Mouse (Mus musculus) CH12.LX (cell line): Measurements from ENCODE around the gene Snx11. TPM values are rescaled to one million over a fixed set of nuclear protein-coding genes. Genes with fewer than 3 reads are reported as not detected.

Experiments used
- DNase-seq: peaks from one replicate; pipeline ENCODE4 v3.0.0-alpha.2; 2013; ENCODE audit errors: extremely low read depth
- H3K27ac ChIP-seq: 2 replicates; pipeline ENCODE4 v1.5.1; 2012; ENCODE audit warnings: low read depth, mild to moderate bottlenecking, control low read depth, moderate library complexity; ENCODE audit not compliant: insufficient read depth
- H3K27me3 ChIP-seq: replicated peaks from 2 replicates; pipeline ENCODE3; 2012; ENCODE audit warnings: inconsistent platforms
- H3K36me3 ChIP-seq, 2 experiments: replicated peaks in 1 of 2; 2 replicates each; pipeline versions ENCODE3 to v1.6.1; 2012; ENCODE audit warnings: inconsistent platforms in 1 of 2, low read length in 1 of 2, mild to moderate bottlenecking in 1 of 2, mixed read lengths in 1 of 2, moderate library complexity in 1 of 2; ENCODE audit not compliant: control insufficient read depth in 1 of 2, insufficient read depth in 1 of 2
- H3K4me1 ChIP-seq, 2 experiments: 2 replicates each; pipeline ENCODE4 v1.6.1; 2012; ENCODE audit warnings: inconsistent platforms in 1 of 2, moderate library complexity in 1 of 2; ENCODE audit not compliant: insufficient read depth in 2 of 2, control insufficient read depth in 1 of 2
- H3K4me2 ChIP-seq: 2 replicates; pipeline ENCODE4 v1.6.1; 2012; ENCODE audit warnings: low read depth, mild to moderate bottlenecking, control low read depth; ENCODE audit not compliant: poor library complexity, insufficient read depth, severe bottlenecking
- H3K4me3 ChIP-seq, 3 experiments: fragments of 150-350 bp in 1 of 3; sonication (generic) in 1 of 3; replicated peaks in 1 of 3; 2 replicates each; pipeline versions ENCODE3 to v1.5.1; 2011 to 2012; ENCODE audit warnings: low read depth in 2 of 3, low read length in 2 of 3, mild to moderate bottlenecking in 2 of 3, moderate library complexity in 2 of 3, control low read depth in 1 of 3, improper control_type of control experiment in 1 of 3, inconsistent platforms in 1 of 3, mixed read lengths in 1 of 3; ENCODE audit not compliant: poor library complexity in 1 of 3
- H3K79me2 ChIP-seq: replicated peaks from 2 replicates; pipeline ENCODE4 v1.6.1; 2012; ENCODE audit warnings: mild to moderate bottlenecking, moderate library complexity; ENCODE audit not compliant: control insufficient read depth, poor library complexity, insufficient read depth, severe bottlenecking; ENCODE audit errors: extremely low read depth
- H3K9ac ChIP-seq: 2 replicates; pipeline ENCODE4 v1.6.1; 2012; ENCODE audit warnings: low read depth, mild to moderate bottlenecking, control low read depth, moderate library complexity; ENCODE audit not compliant: insufficient read depth
- H3K9me3 ChIP-seq: replicated peaks from 2 replicates; pipeline ENCODE3; 2012; ENCODE audit warnings: low read length, inconsistent platforms, mixed read lengths
- BHLHE40 ChIP-seq: IDR thresholded peaks from 2 replicates; pipeline ENCODE4 v1.6.1; 2011; ENCODE audit warnings: mild to moderate bottlenecking, low read depth, low read length, improper control_type of control experiment
- CHD1 ChIP-seq: IDR thresholded peaks from 2 replicates; pipeline ENCODE4 v1.6.1; 2012; ENCODE audit warnings: low read depth, low read length, improper control_type of control experiment, inconsistent platforms
- CHD2 ChIP-seq: IDR thresholded peaks from 2 replicates; pipeline ENCODE4 v1.6.1; 2011; ENCODE audit warnings: low read length, improper control_type of control experiment
- CTCF ChIP-seq, 2 experiments: IDR thresholded peaks in 1 of 2; conservative IDR thresholded peaks in 1 of 2; 2 replicates each; pipeline ENCODE4 v1.5.1; 2011 to 2012; ENCODE audit warnings: low read depth in 2 of 2, low read length in 2 of 2, improper control_type of control experiment in 1 of 2, inconsistent platforms in 1 of 2, mild to moderate bottlenecking in 1 of 2, moderate library complexity in 1 of 2
- E2F4 ChIP-seq: IDR thresholded peaks from 2 replicates; pipeline ENCODE4 v1.6.1; 2011; ENCODE audit warnings: low read depth, low read length, improper control_type of control experiment; ENCODE audit not compliant: insufficient replicate concordance
- ELF1 ChIP-seq: IDR thresholded peaks from 2 replicates; pipeline ENCODE4 v1.6.1; 2014; ENCODE audit warnings: low read depth, mild to moderate bottlenecking, inconsistent platforms, low read length, improper control_type of control experiment
- EP300 ChIP-seq: IDR thresholded peaks from 2 replicates; pipeline ENCODE4 v1.6.1; 2011; ENCODE audit warnings: low read length, improper control_type of control experiment
- ETS1 ChIP-seq: conservative IDR thresholded peaks from 2 replicates; pipeline ENCODE4 v1.6.1; 2012; ENCODE audit warnings: low read depth, mild to moderate bottlenecking, inconsistent platforms, low read length, improper control_type of control experiment, moderate library complexity
- GABPA ChIP-seq: IDR thresholded peaks from 2 replicates; pipeline ENCODE4 v1.6.1; 2012; ENCODE audit warnings: low read depth, low read length, improper control_type of control experiment, inconsistent platforms; ENCODE audit not compliant: insufficient replicate concordance
- HCFC1 ChIP-seq: IDR thresholded peaks from 2 replicates; pipeline ENCODE4 v1.6.1; 2012; ENCODE audit warnings: low read depth, mild to moderate bottlenecking, inconsistent platforms, low read length, improper control_type of control experiment
- IRF4 ChIP-seq: IDR thresholded peaks from 2 replicates; pipeline ENCODE4 v1.6.1; 2014; ENCODE audit warnings: low read depth, mild to moderate bottlenecking, inconsistent platforms, low read length, improper control_type of control experiment
- JUN ChIP-seq: IDR thresholded peaks from 2 replicates; pipeline ENCODE4 v1.6.1; 2011; ENCODE audit warnings: low read depth, mild to moderate bottlenecking, low read length, improper control_type of control experiment, moderate library complexity; ENCODE audit not compliant: insufficient read depth
- JUND ChIP-seq: conservative IDR thresholded peaks from 2 replicates; pipeline ENCODE4 v1.6.1; 2011; ENCODE audit warnings: low read depth, low read length, improper control_type of control experiment
- KAT2A ChIP-seq: IDR thresholded peaks from 2 replicates; pipeline ENCODE4 v1.6.1; 2012; ENCODE audit warnings: low read length, improper control_type of control experiment, inconsistent platforms; ENCODE audit not compliant: insufficient replicate concordance
- MAFK ChIP-seq: IDR thresholded peaks from 2 replicates; pipeline ENCODE4 v1.6.1; 2011; ENCODE audit warnings: low read length, improper control_type of control experiment; ENCODE audit not compliant: insufficient replicate concordance
- MAX ChIP-seq: IDR thresholded peaks from 2 replicates; pipeline ENCODE4 v1.6.1; 2011; ENCODE audit warnings: low read length, improper control_type of control experiment
- MAZ ChIP-seq: IDR thresholded peaks from 2 replicates; pipeline ENCODE4 v1.6.1; 2012; ENCODE audit warnings: low read depth, mild to moderate bottlenecking, inconsistent platforms, low read length, improper control_type of control experiment, moderate library complexity
- MEF2A ChIP-seq: IDR thresholded peaks from 2 replicates; pipeline ENCODE4 v1.6.1; 2014; ENCODE audit warnings: low read depth, mild to moderate bottlenecking, inconsistent platforms, low read length, improper control_type of control experiment, borderline replicate concordance
- MXI1 ChIP-seq: IDR thresholded peaks from 2 replicates; pipeline ENCODE4 v1.6.1; 2011; ENCODE audit warnings: mild to moderate bottlenecking, low read depth, low read length, improper control_type of control experiment
- MYC ChIP-seq: IDR thresholded peaks from 2 replicates; pipeline ENCODE4 v1.6.1; 2011; ENCODE audit warnings: low read depth, mild to moderate bottlenecking, improper control_type of control experiment, low read length
- NELFE ChIP-seq: IDR thresholded peaks from 2 replicates; pipeline ENCODE4 v1.6.1; 2011; ENCODE audit warnings: low read depth, low read length, improper control_type of control experiment
- NRF1 ChIP-seq: IDR thresholded peaks from 2 replicates; pipeline ENCODE4 v1.6.1; 2014; ENCODE audit warnings: low read depth, mild to moderate bottlenecking, inconsistent platforms, low read length, improper control_type of control experiment, moderate library complexity
- PAX5 ChIP-seq: IDR thresholded peaks from 2 replicates; pipeline ENCODE4 v1.6.1; 2012; ENCODE audit warnings: low read length, inconsistent platforms, mixed read lengths
- POLR2A ChIP-seq: IDR thresholded peaks from 2 replicates; pipeline ENCODE4 v1.6.1; 2011; ENCODE audit warnings: low read depth, mild to moderate bottlenecking, improper control_type of control experiment, low read length
- POLR2AphosphoS2 ChIP-seq: IDR thresholded peaks from 2 replicates; pipeline ENCODE4 v1.6.1; 2011; ENCODE audit warnings: low read depth, low read length, improper control_type of control experiment
- RAD21 ChIP-seq: IDR thresholded peaks from 2 replicates; pipeline ENCODE4 v1.6.1; 2011; ENCODE audit warnings: low read depth, mild to moderate bottlenecking, low read length, improper control_type of control experiment, moderate library complexity
- RCOR1 ChIP-seq: conservative IDR thresholded peaks from 2 replicates; pipeline ENCODE4 v1.6.1; 2012; ENCODE audit warnings: low read depth, mild to moderate bottlenecking, inconsistent platforms, low read length, improper control_type of control experiment
- SIN3A ChIP-seq: IDR thresholded peaks from 2 replicates; pipeline ENCODE4 v1.6.1; 2012; ENCODE audit warnings: low read length, improper control_type of control experiment, inconsistent platforms
- SMC3 ChIP-seq: IDR thresholded peaks from 2 replicates; pipeline ENCODE4 v1.6.1; 2011; ENCODE audit warnings: low read depth, low read length, improper control_type of control experiment
- TBP ChIP-seq: conservative IDR thresholded peaks from 2 replicates; pipeline ENCODE4 v1.6.1; 2011; ENCODE audit warnings: low read depth, low read length, improper control_type of control experiment
- TCF12 ChIP-seq: IDR thresholded peaks from 2 replicates; pipeline ENCODE4 v1.6.1; 2014; ENCODE audit warnings: low read depth, mild to moderate bottlenecking, inconsistent platforms, low read length, improper control_type of control experiment
- UBTF ChIP-seq: IDR thresholded peaks from 2 replicates; pipeline ENCODE4 v1.6.1; 2012; ENCODE audit warnings: low read depth, mild to moderate bottlenecking, inconsistent platforms, low read length, improper control_type of control experiment, moderate library complexity
- USF1 ChIP-seq: IDR thresholded peaks from 2 replicates; pipeline ENCODE4 v1.6.1; 2014; ENCODE audit warnings: low read depth, mild to moderate bottlenecking, inconsistent platforms, low read length, improper control_type of control experiment
- USF2 ChIP-seq: conservative IDR thresholded peaks from 2 replicates; pipeline ENCODE4 v1.6.1; 2011; ENCODE audit warnings: low read depth, low read length, improper control_type of control experiment
- ZC3H11A ChIP-seq: IDR thresholded peaks from 2 replicates; pipeline ENCODE4 v1.6.1; 2012; ENCODE audit warnings: low read depth, mild to moderate bottlenecking, inconsistent platforms, low read length, improper control_type of control experiment
- ZKSCAN1 ChIP-seq: IDR thresholded peaks from 2 replicates; pipeline ENCODE4 v1.6.1; 2012; ENCODE audit warnings: low read depth, inconsistent platforms, low read length, improper control_type of control experiment, borderline replicate concordance
- ZMIZ1 ChIP-seq: IDR thresholded peaks from 2 replicates; pipeline ENCODE4 v1.6.1; 2012; ENCODE audit warnings: low read depth, mild to moderate bottlenecking, inconsistent platforms, low read length, improper control_type of control experiment
- ZNF384 ChIP-seq: IDR thresholded peaks from 2 replicates; pipeline ENCODE4 v1.6.1; 2012; ENCODE audit warnings: low read depth, low read length, improper control_type of control experiment, inconsistent platforms
- dilution Hi-C: fragments of 300-500 bp; cut with MboI; formaldehyde crosslinking; loops from 2 replicates; pipeline ENCODE4 v1.14.3; 2020; ENCODE audit warnings: low sequenced_read_pairs; ENCODE audit not compliant: extremely low pct_unique_long_range_greater_than_20kb, extremely low pct_ligation_motif_present
- in situ Hi-C: fragments of 300-500 bp; cut with MboI; formaldehyde crosslinking; loops from 3 replicates; pipeline ENCODE4 v1.14.3; 2019; ENCODE audit warnings: low sequenced_read_pairs, low pct_ligation_motif_present, low pct_unique_long_range_greater_than_20kb, mixed read lengths
- polyA plus RNA-seq: library from polyadenylated mRNA; unstranded; fragments of >175 nt; gene quantifications from 2 replicates; pipeline ENCODE4 v1.2.1, GENCODE M21; 2012; ENCODE audit warnings: low read depth; ENCODE audit not compliant: insufficient read length
- total RNA-seq, 2 experiments: library from RNA; depleted of rRNA; stranded (reverse); fragments of 300-350 nt in 1 of 2; fragments of >200 nt in 1 of 2; gene quantifications; 2 replicates each; pipeline ENCODE4 v1.2.3; 2012 to 2014

The Snx11 gene
- total and polyA plus RNA-seq, 3 experiments, result 153 to 244 (median 217) TPM

- in situ Hi-C loops, result loop anchor here (5.0 kb wide), 1 partner anchor 76 kb away; no protein-coding TSS in a partner anchor
- Histone ChIP-seq H3K9ac (peak overlapping the region; percentile 87), H3K4me2 (peak overlapping the region; percentile 93), H3K27ac (peak overlapping the region; percentile 88)
- TF ChIP-seq SIN3A (peak; percentile 17; the same call in 1 of the 2 replicates), SMC3 (peak; percentile 43), ELF1 (no peak), USF1 (no peak), NELFE (no peak), MAFK (no peak), ZMIZ1 (no peak; the same call in 1 of the 2 replicates), JUND (no peak), E2F4 (no peak), ETS1 (peak; percentile 3; the same call in 1 of the 2 replicates), IRF4 (peak; percentile 12; the same call in 1 of the 2 replicates), BHLHE40 (no peak), POLR2AphosphoS2 (no peak), USF2 (no peak), EP300 (no peak; the same call in 1 of the 2 replicates), RAD21 (peak; percentile 63), MXI1 (no peak), ZC3H11A (no peak), GABPA (no peak), MYC (no peak), RCOR1 (no peak), ZNF384 (no peak), CHD2 (no peak), KAT2A (no peak), MEF2A (no peak), CTCF (conservative IDR thresholded peaks at IDR 0.05 in 1 of 2, IDR thresholded peaks at IDR 0.05 in 1 of 2; ENCODE audit: low read depth in 2 of 2, low read length in 2 of 2) (peak in 1 of 2 experiments; percentile 79; a peak in 2 of 4 replicates), TCF12 (no peak), NRF1 (no peak), CHD1 (no peak), POLR2A (peak; percentile 5; the same call in 1 of the 2 replicates), HCFC1 (no peak; the same call in 1 of the 2 replicates), PAX5 (no peak), UBTF (no peak), MAZ (no peak), ZKSCAN1 (no peak), TBP (no peak), MAX (no peak), JUN (no peak)
- TF ChIP-seq, all 38 proteins: peak for 7
- no peaks in the 10 kb centered on the region for H3K27me3 ChIP-seq
- H3K4me1 ChIP-seq, result peaks cover 24 to 25% of the 10 kb centered on the region in 2 experiments
- dilution Hi-C loops, result no loop called here
- peak overlapping the region; percentile 74 to 82 (median 80) for H3K4me3 ChIP-seq
- DNase-seq, result no peak
- no peaks in the 10 kb centered on the region for H3K9me3 ChIP-seq
- H3K36me3 ChIP-seq, result peaks cover 24 to 30% of the 10 kb centered on the region in 2 experiments
- peaks cover 24% of the 10 kb centered on the region for H3K79me2 ChIP-seq
Measured at GRCm38 (mm10) chr11:96776068-96776467, 1.3 kb downstream of the Snx11 start.
